Mouse (Mus musculus) large intestine, adult 2 months (tissue): ENCODE data around the gene Mpp3. TPM values are rescaled to one million over a fixed set of nuclear protein-coding genes. Genes with fewer than 3 reads are reported as not detected.

Experiments used
- DNase-seq: peaks from one replicate; pipeline ENCODE4 v3.0.0-alpha.2; 2012; ENCODE audit warnings: low read depth, low spot score
- WGBS: fragments of 180-500 bp; shearing (Covaris S2); methylation state at CpG from one replicate; pipeline ENCODE4 v1.1.7; 2018; 5-methylcytosine and 5-hydroxymethylcytosine counted together
- polyA plus RNA-seq: library from polyadenylated mRNA; depleted of rRNA; stranded (reverse); fragments of >200 nt; gene quantifications from 2 replicates; pipeline ENCODE4 v1.2.3, GENCODE M21; 2012; rRNA removed

Mpp3 gene
- polyA plus RNA-seq, 1 experiment, result 2.4 TPM

GRCm38 (mm10) chr11:101953441-101953840 lies 74.8 kb downstream of the Mpp3 start:
- DNase-seq, result no peak
- 42% methylated on average over 4 of the region's 4 CpGs for WGBS

GRCm38 (mm10) chr11:101952541-101953341 lies 75.5 kb downstream of the Mpp3 start:
- 34% methylated on average over 24 of the region's 24 CpGs for WGBS
- DNase-seq, result no peak

- WGBS, result 75% methylated on average over 5 of the region's 5 CpGs
- no peak for DNase-seq
Observed at GRCm38 (mm10) chr11:101950021-101950420, 78.2 kb downstream of the Mpp3 start.

Other genes starting within 250 kb of the Mpp3 start
- 1.3 and 1.8 TPM in 2 replicates for gene Etv4, start 243.1 kb downstream of the Mpp3 start, polyA plus RNA-seq
- 1.6 and 1.8 TPM in 2 replicates for gene Meox1, start 134.1 kb downstream of the Mpp3 start, polyA plus RNA-seq
- gene Sost, start 61.4 kb downstream of the Mpp3 start, polyA plus RNA-seq, result not detected in 2 replicates
- gene Cfap97d1, start 44.2 kb downstream of the Mpp3 start, polyA plus RNA-seq, result not detected in 2 replicates
- 19.2 and 32.9 TPM in 2 replicates for gene Dusp3, start 41.4 kb downstream of the Mpp3 start, polyA plus RNA-seq
- gene Cd300lg, start 13.0 kb upstream of the Mpp3 start, polyA plus RNA-seq, result 4.0 and 6.0 TPM in 2 replicates
- 1.8 and 2.1 TPM in 2 replicates for gene Mpp2, start 60.1 kb upstream of the Mpp3 start, polyA plus RNA-seq
- 2.7 TPM in 1 of 2 replicates, not detected in the other for gene Ppy, start 72.9 kb upstream of the Mpp3 start, polyA plus RNA-seq
- gene Pyy, start 79.4 kb upstream of the Mpp3 start, polyA plus RNA-seq, result 224 and 536 TPM in 2 replicates
- gene Nags, start 117.1 kb upstream of the Mpp3 start, polyA plus RNA-seq, result 48.7 and 73.1 TPM in 2 replicates
- 15.9 and 16.7 TPM in 2 replicates for gene Tmem101, start 127.9 kb upstream of the Mpp3 start, polyA plus RNA-seq
- gene Lsm12, start 156.8 kb upstream of the Mpp3 start, polyA plus RNA-seq, result 33.9 and 45.9 TPM in 2 replicates
- gene G6pc3, start 161.2 kb upstream of the Mpp3 start, polyA plus RNA-seq, result 72.0 and 72.6 TPM in 2 replicates
- gene Hdac5, start 201.7 kb upstream of the Mpp3 start, polyA plus RNA-seq, result 30.3 TPM in 2 replicates
- gene BC030867, start 220.4 kb upstream of the Mpp3 start, polyA plus RNA-seq, result 7.2 and 9.3 TPM in 2 replicates
- 0.47 and 0.55 TPM in 2 replicates for gene Asb16, start 240.3 kb upstream of the Mpp3 start, polyA plus RNA-seq